Mouse (Mus musculus) forebrain, embryonic 14.5 days (tissue): ENCODE data around the gene Cpb2. TPM values are rescaled to one million over a fixed set of nuclear protein-coding genes. Genes with fewer than 3 reads are reported as not detected.
A peak's percentile ranks its signal among the peaks of the same experiment; 100 is the strongest.

Experiments used
- ATAC-seq: fragments of 200-750 bp; cut with Nextera tagmentation; 2 replicates; pipeline ENCODE4 v1.8.0; 2017; ENCODE audit warnings: mild to moderate bottlenecking, moderate library complexity
- DNase-seq: peaks from one replicate; pipeline ENCODE4 v3.0.0-alpha.2; 2015; ENCODE audit warnings: low spot score
- H3K27ac ChIP-seq: fragments of 300-500 bp; sonication (generic); 2 replicates; pipeline ENCODE4 v1.5.1; 2014; ENCODE audit warnings: low read depth, mild to moderate bottlenecking, control low read depth, low read length, moderate library complexity
- H3K27me3 ChIP-seq: fragments of 300-500 bp; sonication (generic); replicated peaks from 2 replicates; pipeline ENCODE4 v1.6.1; 2014; ENCODE audit warnings: low read length, control low read depth, mixed read lengths; ENCODE audit not compliant: control insufficient read depth, insufficient read depth
- H3K36me3 ChIP-seq: fragments of 300-500 bp; sonication (generic); 2 replicates; pipeline ENCODE4 v1.6.1; 2014; ENCODE audit warnings: low read length, control low read depth; ENCODE audit not compliant: control insufficient read depth, insufficient read depth
- H3K4me1 ChIP-seq: fragments of 300-500 bp; sonication (generic); 2 replicates; pipeline ENCODE4 v1.6.1; 2014; ENCODE audit warnings: antibody characterized with exemption, low read length, control low read depth; ENCODE audit not compliant: control insufficient read depth, insufficient read depth
- H3K4me2 ChIP-seq: fragments of 300-500 bp; sonication (generic); 2 replicates; pipeline ENCODE4 v1.6.1; 2014; ENCODE audit warnings: mild to moderate bottlenecking, control low read depth, low read length
- H3K4me3 ChIP-seq: fragments of 300-500 bp; sonication (generic); 2 replicates; pipeline ENCODE4 v1.5.1; 2014; ENCODE audit warnings: low read depth, low read length, control low read depth
- H3K9ac ChIP-seq: fragments of 300-500 bp; sonication (generic); 2 replicates; pipeline ENCODE4 v1.6.1; 2014; ENCODE audit warnings: mild to moderate bottlenecking, low read length, control low read depth, moderate library complexity
- H3K9me3 ChIP-seq: fragments of 300-500 bp; sonication (generic); replicated peaks from 2 replicates; pipeline ENCODE4 v1.6.1; 2016; ENCODE audit warnings: low read length, control low read depth, mixed read lengths; ENCODE audit not compliant: control insufficient read depth
- WGBS: fragments of 180-500 bp; shearing (Covaris S2); extraction: QIAGEN DNeasy Blood & Tissue Kit; methylation state at CpG from one replicate; pipeline ENCODE4 v1.1.7; 2014; 5-methylcytosine and 5-hydroxymethylcytosine counted together
- polyA plus RNA-seq: library from polyadenylated mRNA; unstranded; fragments of >200 nt; fragmentation: Nextera tagmentation; extraction: Ambion mirVana; gene quantifications from 2 replicates; pipeline ENCODE4 v1.2.1, GENCODE M21; 2014

Cpb2 gene
- polyA plus RNA-seq, 1 experiment from 2014 or later, result not detected

DNA sequence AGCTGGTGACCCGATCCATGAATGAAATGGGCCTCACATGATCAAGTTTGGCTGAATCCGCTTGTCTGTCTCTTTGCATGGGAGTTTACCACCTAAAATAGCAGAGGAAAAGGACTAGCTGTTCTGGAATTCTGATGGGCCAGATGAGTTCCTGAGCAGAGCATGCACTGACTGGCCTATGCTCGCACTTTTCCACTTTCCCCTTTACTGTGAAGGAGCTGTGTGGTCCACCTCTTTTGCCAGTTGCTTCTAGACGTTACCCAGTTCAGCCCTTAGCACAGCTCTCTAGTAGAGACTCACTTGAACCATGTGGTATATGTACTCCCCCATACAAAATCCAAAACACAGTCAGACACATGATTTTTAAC is 5.5 kb upstream of the Cpb2 start:
- peak; percentile 30 for ATAC-seq
- no peak overlapping the region for H3K9ac ChIP-seq
- DNase-seq, result no peak
- no peaks in the 10 kb centered on the region for H3K36me3 ChIP-seq
- H3K27me3 ChIP-seq, result no peaks in the 10 kb centered on the region
- H3K4me3 ChIP-seq, result no peak overlapping the region
- H3K27ac ChIP-seq, result peak overlapping the region; percentile 91
- no peaks in the 10 kb centered on the region for H3K9me3 ChIP-seq
- 8% methylated on average over 4 of the region's 4 CpGs for WGBS
- peaks cover 25% of the 10 kb centered on the region for H3K4me1 ChIP-seq
- no peak overlapping the region; the same call in 1 of the 2 replicates for H3K4me2 ChIP-seq

DNA sequence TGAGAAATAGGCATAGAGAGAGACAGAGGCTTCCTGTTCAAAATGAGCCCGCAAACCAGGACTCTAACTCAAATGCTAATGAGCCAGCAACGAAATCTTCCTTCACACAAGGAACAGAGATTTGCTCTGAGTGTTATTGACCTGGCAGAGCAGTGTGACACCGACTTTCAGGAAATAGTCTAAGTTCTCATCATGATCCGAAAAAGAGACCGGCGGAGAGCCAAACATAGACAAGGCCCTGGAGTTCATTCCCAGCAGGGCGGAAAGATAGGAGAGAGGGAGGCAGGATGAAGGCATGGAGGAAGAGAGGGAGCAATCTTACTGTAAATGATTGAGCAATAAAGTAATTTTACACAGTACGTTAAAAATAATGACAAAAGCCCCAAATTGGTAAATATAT is 5.0 kb upstream of the Cpb2 start:
- Histone ChIP-seq H3K9me3 (no peaks in the 10 kb centered on the region), H3K27me3 (no peaks in the 10 kb centered on the region), H3K4me2 (no peak overlapping the region), H3K27ac (peak overlapping the region; percentile 91), H3K36me3 (no peaks in the 10 kb centered on the region), H3K4me1 (peaks cover 25% of the 10 kb centered on the region), H3K4me3 (no peak overlapping the region), H3K9ac (no peak overlapping the region)
- DNase-seq (no peak), ATAC-seq (no peak)
- WGBS, result 23% methylated on average over 8 of the region's 8 CpGs

DNA sequence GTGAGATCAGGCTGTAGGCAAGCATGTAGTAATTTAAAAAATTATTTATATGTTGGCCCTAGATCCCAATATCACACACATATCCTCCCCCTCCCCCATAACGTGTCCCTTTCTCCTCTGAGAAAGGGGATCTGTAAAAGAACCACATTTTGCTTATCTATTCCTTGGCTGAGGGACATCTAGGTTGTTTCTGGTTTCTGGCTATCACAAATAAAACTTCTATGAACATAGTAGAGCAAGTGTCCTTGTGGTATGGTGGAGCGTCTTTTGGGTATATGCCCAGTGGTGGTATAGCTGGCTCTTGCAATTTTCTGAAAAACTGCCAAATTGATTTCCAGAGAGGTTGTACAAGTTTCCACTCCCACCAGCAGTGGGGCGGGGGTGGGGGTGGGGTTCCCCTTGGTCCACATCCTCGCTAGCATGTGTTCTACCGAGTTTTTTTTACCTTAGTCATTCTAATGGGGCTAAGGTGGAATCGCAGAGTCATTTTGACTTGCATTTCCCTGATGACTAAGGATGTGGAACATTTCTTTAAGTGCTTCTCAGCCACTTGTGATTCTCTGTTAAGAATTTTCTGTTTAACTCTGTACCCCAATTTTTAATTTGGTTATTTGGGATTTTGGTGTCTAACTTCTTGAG is 3.9 kb upstream of the Cpb2 start:
- Histone ChIP-seq H3K27me3 (no peaks in the 10 kb centered on the region), H3K9me3 (no peaks in the 10 kb centered on the region), H3K4me2 (no peak overlapping the region), H3K4me1 (peaks cover 25% of the 10 kb centered on the region), H3K27ac (peak overlapping the region; percentile 91), H3K4me3 (no peak overlapping the region), H3K9ac (no peak overlapping the region), H3K36me3 (no peaks in the 10 kb centered on the region)
- no peak for DNase-seq
- WGBS, result 58% methylated on average over 6 of the region's 6 CpGs
- no peak for ATAC-seq

DNA sequence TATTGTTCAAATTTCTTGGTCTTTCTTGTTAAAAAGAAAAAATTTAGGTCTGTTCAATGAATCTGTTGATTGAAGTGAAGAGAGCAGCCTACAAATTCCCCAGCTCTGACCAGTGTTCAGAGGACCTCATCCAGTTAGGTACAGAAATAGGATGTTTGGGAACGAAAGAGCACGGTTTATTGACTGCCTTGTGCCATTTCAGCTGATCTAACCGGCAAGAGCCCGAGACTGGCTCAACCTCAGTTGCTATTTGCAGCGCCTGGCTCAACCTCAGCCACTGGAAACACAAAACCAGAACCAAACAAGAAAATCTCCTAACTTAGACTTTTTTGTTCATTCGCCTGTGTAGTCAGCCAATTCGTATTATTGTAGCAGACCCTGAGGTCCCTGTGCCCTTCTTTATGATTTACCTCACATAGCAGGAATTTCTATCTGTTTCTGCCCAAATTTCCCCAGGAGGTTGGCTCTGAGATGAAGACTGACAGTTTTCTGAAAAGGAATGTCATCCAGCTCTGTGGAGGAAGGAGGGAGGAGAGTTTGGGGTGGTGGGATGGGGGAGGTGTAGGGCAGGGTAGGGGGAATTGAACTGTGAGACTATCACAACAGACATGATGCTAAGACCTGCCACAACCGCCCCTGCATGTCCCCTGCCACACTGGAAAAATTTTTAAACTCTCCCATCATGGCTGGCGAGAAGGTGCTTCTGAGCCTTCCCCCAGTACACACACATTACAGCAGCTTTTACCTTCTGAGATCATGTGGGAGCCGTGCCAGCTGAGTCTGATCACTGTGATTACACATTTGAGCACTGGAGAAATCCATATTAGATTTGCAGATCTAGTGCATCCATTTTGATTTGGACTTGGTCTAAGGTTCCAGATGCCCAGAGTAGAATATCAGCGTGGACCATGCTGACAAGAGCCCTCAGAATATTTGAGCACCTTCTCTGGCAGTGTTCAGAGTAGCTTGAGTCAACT is 4.2 kb downstream of the Cpb2 start:
- ATAC-seq (peak; percentile 66; the same call in 1 of the 2 replicates), DNase-seq (peak; percentile 41)
- WGBS, result 69% methylated on average over 11 of the region's 11 CpGs
- Histone ChIP-seq H3K36me3 (no peaks in the 10 kb centered on the region), H3K9me3 (no peaks in the 10 kb centered on the region), H3K27me3 (no peaks in the 10 kb centered on the region), H3K9ac (no peak overlapping the region), H3K4me2 (no peak overlapping the region), H3K27ac (peak overlapping the region; percentile 60; the same call in 1 of the 2 replicates), H3K4me1 (peaks cover 5% of the 10 kb centered on the region; the same call in 1 of the 2 replicates), H3K4me3 (no peak overlapping the region)

DNA sequence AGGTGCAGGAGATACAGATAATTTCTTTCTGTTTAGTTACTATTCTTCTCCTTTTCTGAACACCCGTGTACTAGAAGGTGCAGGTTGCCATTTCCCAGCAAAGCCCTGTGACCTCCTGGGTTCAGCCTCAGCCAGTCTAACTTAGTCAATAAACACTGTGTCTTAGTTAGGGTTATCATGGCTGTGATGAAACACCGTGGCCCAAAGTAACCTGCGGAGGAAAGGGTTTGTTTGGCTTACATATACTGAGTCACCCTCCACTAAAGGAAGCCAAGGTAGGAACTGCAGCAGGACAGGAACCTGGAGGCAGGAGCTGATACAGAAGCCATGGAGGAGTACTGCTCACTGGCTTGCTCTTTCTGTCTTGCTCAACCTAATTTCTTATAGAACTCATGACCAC is 8.3 kb downstream of the Cpb2 start:
- 93% methylated on average over 3 of the region's 3 CpGs for WGBS

DNA sequence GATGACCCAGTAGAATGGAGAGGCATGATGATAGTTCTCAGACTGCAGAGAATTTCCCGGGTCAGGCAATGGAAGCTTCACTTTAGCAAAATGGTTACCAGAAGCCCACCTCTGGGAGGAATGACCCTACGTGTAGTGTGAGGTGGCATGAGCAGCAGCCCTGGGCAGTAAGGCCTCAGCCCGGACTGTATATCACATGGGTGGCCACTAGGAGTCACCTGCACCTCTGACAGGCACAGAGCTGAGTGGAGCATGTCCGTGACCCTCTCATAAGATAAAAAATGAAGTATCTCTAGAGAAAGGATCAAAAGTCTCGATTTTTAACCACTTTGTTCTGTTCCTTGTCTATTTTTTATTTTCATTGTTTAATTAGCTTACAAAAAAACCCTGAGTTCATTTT is 14.4 kb downstream of the Cpb2 start:
- Histone ChIP-seq H3K4me1 (no peaks in the 10 kb centered on the region), H3K9ac (no peak overlapping the region), H3K4me2 (no peak overlapping the region), H3K4me3 (no peak overlapping the region), H3K27me3 (no peaks in the 10 kb centered on the region), H3K36me3 (no peaks in the 10 kb centered on the region), H3K9me3 (no peaks in the 10 kb centered on the region), H3K27ac (no peak overlapping the region)
- WGBS, result 52% methylated on average over 5 of the region's 5 CpGs
- DNase-seq, result peak; percentile 17
- no peak; the same call in 1 of the 2 replicates for ATAC-seq

More for the DNA sequence above, 8.3 kb downstream of the Cpb2 start:
- Histone ChIP-seq H3K9me3 (no peaks in the 10 kb centered on the region), H3K4me1 (peaks cover 5% of the 10 kb centered on the region; the same call in 1 of the 2 replicates), H3K27me3 (no peaks in the 10 kb centered on the region), H3K27ac (no peak overlapping the region), H3K9ac (no peak overlapping the region), H3K4me2 (no peak overlapping the region), H3K4me3 (no peak overlapping the region), H3K36me3 (no peaks in the 10 kb centered on the region)
- no peak for DNase-seq
- no peak for ATAC-seq

DNA sequence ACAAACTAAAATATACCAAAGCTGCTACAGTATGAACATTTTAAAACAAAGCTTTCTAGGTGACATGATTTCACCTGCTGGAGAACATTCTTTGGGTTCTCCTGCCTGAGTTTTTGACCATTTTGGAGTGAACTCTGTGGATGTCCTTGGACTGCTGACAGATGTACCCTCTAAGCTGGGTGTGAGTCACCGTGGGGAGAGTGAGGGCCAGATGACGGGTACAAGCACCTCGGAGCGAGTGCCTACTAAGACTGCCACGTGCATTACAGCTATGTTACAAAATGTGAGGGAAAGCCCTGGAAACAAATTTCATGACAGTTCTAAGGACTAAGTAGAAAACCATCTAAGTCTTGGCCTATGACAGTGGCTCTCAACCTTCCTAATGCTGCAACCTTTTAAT is 27.4 kb downstream of the Cpb2 start:
- Histone ChIP-seq H3K9ac (no peak overlapping the region), H3K27ac (no peak overlapping the region), H3K9me3 (no peaks in the 10 kb centered on the region), H3K4me1 (no peaks in the 10 kb centered on the region), H3K27me3 (no peaks in the 10 kb centered on the region), H3K4me2 (no peak overlapping the region), H3K36me3 (no peaks in the 10 kb centered on the region), H3K4me3 (no peak overlapping the region)
- DNase-seq (no peak), ATAC-seq (no peak)
- WGBS, result 92% methylated on average over 5 of the region's 5 CpGs

DNA sequence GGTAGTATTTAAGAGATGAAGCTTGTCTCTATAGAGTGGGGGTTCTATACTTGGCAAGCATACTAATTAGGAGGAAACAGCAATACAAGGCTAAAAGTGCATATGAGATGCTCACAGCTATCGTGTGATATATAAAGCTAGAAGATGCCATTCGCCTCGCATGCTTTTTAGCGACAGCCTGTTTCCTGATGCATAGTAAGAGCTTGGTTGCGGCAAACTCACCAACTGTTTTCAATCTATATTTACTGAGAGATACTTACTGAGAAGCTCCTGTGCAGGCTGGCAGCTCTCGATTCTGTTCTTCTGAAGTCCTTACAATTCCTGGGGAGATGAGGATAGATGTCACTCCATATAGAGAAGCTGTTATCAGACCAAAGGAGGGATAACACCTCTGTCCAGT is 37.6 kb downstream of the Cpb2 start:
- H3K27ac ChIP-seq, result 0 out of 2 replicates have a peak overlapping the region, but pooled peaks have one; percentile 36
- DNase-seq, result peak; percentile 46
- H3K36me3 ChIP-seq, result no peaks in the 10 kb centered on the region
- ATAC-seq, result no peak
- no peak overlapping the region for H3K4me2 ChIP-seq
- no peaks in the 10 kb centered on the region for H3K9me3 ChIP-seq
- peaks cover 5% of the 10 kb centered on the region for H3K4me1 ChIP-seq
- no peak overlapping the region for H3K9ac ChIP-seq
- H3K4me3 ChIP-seq, result no peak overlapping the region
- WGBS, result 79% methylated on average over 6 of the region's 6 CpGs
- no peaks in the 10 kb centered on the region for H3K27me3 ChIP-seq

DNA sequence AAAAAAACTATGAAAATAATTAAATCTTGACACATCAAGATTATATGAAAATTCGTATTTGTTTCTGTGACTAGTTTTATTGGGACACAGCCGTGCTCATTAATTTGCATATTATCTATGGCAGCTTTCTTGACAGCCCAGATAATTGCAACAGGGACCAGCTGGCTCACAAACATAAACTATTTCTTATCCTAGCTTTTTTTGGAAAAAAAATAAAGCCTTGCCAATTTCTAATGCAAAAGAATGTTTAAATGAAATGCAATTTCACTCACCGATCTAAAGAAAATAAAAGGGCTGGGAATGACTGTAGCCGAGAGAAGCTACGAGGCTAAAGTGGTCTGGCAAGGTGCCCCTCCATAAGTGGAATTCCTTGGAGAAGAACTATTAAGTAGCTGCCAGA is 38.3 kb downstream of the Cpb2 start:
- no peak overlapping the region for H3K9ac ChIP-seq
- DNase-seq (peak; percentile 69), ATAC-seq (no peak)
- H3K36me3 ChIP-seq, result no peaks in the 10 kb centered on the region
- no peak overlapping the region for H3K4me2 ChIP-seq
- H3K9me3 ChIP-seq, result no peaks in the 10 kb centered on the region
- no peaks in the 10 kb centered on the region for H3K27me3 ChIP-seq
- H3K4me3 ChIP-seq, result no peak overlapping the region
- 0 out of 2 replicates have a peak overlapping the region, but pooled peaks have one; percentile 9 for H3K27ac ChIP-seq
- peaks cover 10% of the 10 kb centered on the region for H3K4me1 ChIP-seq
- WGBS, result 47% methylated on average over 5 of the region's 5 CpGs
